Mouse (Mus musculus) olfactory bulb, adult 2 months (tissue): ENCODE data around the gene Vmn1r233.

Source experiments
- CTCF ChIP-seq: fragments of 200-500 bp; IDR thresholded peaks from 2 replicates; pipeline ENCODE4 v1.5.1; 2012; ENCODE audit warnings: low read depth, mild to moderate bottlenecking, low read length, moderate library complexity; ENCODE audit not compliant: insufficient read depth
- POLR2A ChIP-seq: fragments of 200-500 bp; IDR thresholded peaks from 2 replicates; pipeline ENCODE4 v1.6.1; 2012; ENCODE audit warnings: mild to moderate bottlenecking, low read depth, low read length, moderate library complexity; ENCODE audit not compliant: insufficient read depth

DNA sequence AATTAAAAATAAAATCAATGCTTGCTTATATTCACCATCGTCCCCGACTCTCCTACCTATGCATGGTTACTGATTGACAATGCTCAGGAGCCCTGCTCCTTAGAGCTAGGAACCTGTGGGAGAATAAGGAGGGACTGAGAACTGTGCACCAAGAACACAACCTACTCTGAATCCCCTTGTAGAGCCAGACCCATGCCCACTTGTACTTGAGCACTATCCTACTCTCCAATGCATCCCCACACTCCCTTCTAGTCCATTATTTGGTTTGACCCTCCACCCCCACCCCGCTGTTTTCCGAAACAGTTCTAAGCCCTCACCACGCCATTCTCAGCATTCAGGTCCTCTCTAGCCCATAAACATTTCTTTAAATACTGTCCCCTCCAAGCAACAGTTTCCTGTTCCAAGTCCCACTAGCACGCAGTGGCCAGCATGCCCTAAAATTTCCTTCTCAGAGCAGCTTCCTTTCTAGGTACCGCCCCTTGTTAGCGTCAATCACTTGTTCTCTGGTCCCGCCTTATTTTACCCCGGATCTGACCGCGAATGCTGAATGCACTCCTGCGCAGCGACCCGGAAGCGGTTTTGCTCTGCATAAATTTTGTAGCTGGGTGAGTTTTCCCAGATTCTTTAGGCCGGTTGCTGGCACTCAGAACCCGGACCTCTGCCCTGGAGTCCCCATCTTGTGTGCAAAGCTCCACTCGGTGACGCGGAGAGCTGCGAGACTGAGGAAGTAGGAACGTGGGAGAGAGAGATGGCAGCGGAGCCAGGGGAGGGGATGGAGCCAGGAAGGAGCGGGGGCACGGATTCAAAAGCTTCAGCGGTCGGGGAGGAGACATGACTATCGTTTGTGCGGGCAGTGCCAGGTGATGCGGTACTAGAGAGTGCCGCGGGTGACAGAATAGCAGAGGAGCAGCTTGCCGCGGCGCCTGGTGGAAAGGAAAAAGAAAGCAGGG is 12.4 kb upstream of the Vmn1r233 start, which contains the start of gene Zfp160:
- TF ChIP-seq CTCF = no peak
- TF ChIP-seq POLR2A = 0 out of 2 replicates have a peak, but pooled peaks have one; percentile 43
